Mouse (Mus musculus) embryonic facial prominence, embryonic 14.5 days (tissue): ENCODE data around the gene Foxo4. TPM values are rescaled to one million over a fixed set of nuclear protein-coding genes. Genes with fewer than 3 reads are reported as not detected.

Experiments used
- ATAC-seq: fragments of 200-750 bp; cut with Nextera tagmentation; 2 replicates; pipeline ENCODE4 v1.8.0; 2017; ENCODE audit warnings: low read depth, moderate number of reproducible peaks, moderate TSS enrichment
- DNase-seq: peaks from one replicate; pipeline ENCODE4 v3.0.0-alpha.2; 2015; ENCODE audit warnings: low spot score
- H3K27ac ChIP-seq: fragments of 300-500 bp; sonication (generic); replicated peaks from 2 replicates; pipeline ENCODE4 v1.5.1; 2014; ENCODE audit warnings: low read depth, mild to moderate bottlenecking, low read length, moderate library complexity
- H3K27me3 ChIP-seq: fragments of 300-500 bp; sonication (generic); replicated peaks from 2 replicates; pipeline ENCODE4 v1.6.1; 2014; ENCODE audit warnings: low read length; ENCODE audit not compliant: control insufficient read depth, insufficient read depth
- H3K36me3 ChIP-seq: fragments of 300-500 bp; sonication (generic); 2 replicates; pipeline ENCODE4 v1.6.1; 2014; ENCODE audit warnings: low read length, mixed read lengths; ENCODE audit not compliant: control insufficient read depth, insufficient read depth
- H3K4me1 ChIP-seq: fragments of 300-500 bp; sonication (generic); 2 replicates; pipeline ENCODE4 v1.6.1; 2014; ENCODE audit warnings: antibody characterized with exemption, low read length; ENCODE audit not compliant: control insufficient read depth, insufficient read depth
- H3K4me2 ChIP-seq: fragments of 300-500 bp; sonication (generic); 2 replicates; pipeline ENCODE4 v1.6.1; 2014; ENCODE audit warnings: low read depth, mild to moderate bottlenecking, low read length, moderate library complexity, mixed read lengths
- H3K4me3 ChIP-seq: fragments of 300-500 bp; sonication (generic); 2 replicates; pipeline ENCODE4 v1.5.1; 2014; ENCODE audit warnings: low read depth, mild to moderate bottlenecking, low read length
- H3K9ac ChIP-seq: fragments of 300-500 bp; sonication (generic); 2 replicates; pipeline ENCODE4 v1.6.1; 2014; ENCODE audit warnings: low read depth, mild to moderate bottlenecking, low read length, moderate library complexity, mixed read lengths
- H3K9me3 ChIP-seq: fragments of 300-500 bp; sonication (generic); 2 replicates; pipeline ENCODE4 v1.6.1; 2016; ENCODE audit warnings: low read length; ENCODE audit not compliant: control insufficient read depth
- WGBS: fragments of 180-500 bp; shearing (Covaris S2); extraction: QIAGEN DNeasy Blood & Tissue Kit; methylation state at CpG from one replicate; pipeline ENCODE4 v1.1.7; 2014; 5-methylcytosine and 5-hydroxymethylcytosine counted together
- polyA plus RNA-seq: library from polyadenylated mRNA; unstranded; fragments of >200 nt; fragmentation: Nextera tagmentation; extraction: Ambion mirVana; gene quantifications from 2 replicates; pipeline ENCODE4 v1.2.1, GENCODE M21; 2014

Gene Foxo4
- polyA plus RNA-seq, 1 experiment from 2014 or later = 4.6 TPM

- no peak overlapping the region for H3K4me3 ChIP-seq
These were observed 31.8 kb downstream of the Foxo4 start for GRCm38 (mm10) chrX:101285953-101286670.

GRCm38 (mm10) chrX:101287543-101287942 is 33.2 kb downstream of the Foxo4 start:
- H3K4me2 ChIP-seq = no peak overlapping the region
- H3K36me3 ChIP-seq = peaks cover 78% of the 10 kb centered on the region
- H3K27me3 ChIP-seq = peaks cover 2% of the 10 kb centered on the region
- no peak overlapping the region for H3K4me3 ChIP-seq
- no peak overlapping the region for H3K9ac ChIP-seq
- 86% methylated on average over 2 of the region's 3 CpGs for WGBS
- H3K9me3 ChIP-seq = no peaks in the 10 kb centered on the region
- ATAC-seq (no peak), DNase-seq (no peak)
- no peak overlapping the region for H3K27ac ChIP-seq
- H3K4me1 ChIP-seq = no peaks in the 10 kb centered on the region

More at GRCm38 (mm10) chrX:101285953-101286670, 31.8 kb downstream of the Foxo4 start:
- Histone ChIP-seq H3K27me3 (peaks cover 2% of the 10 kb centered on the region), H3K27ac (no peak overlapping the region), H3K9me3 (no peaks in the 10 kb centered on the region), H3K4me2 (no peak overlapping the region), H3K4me1 (no peaks in the 10 kb centered on the region), H3K9ac (no peak overlapping the region), H3K36me3 (peaks cover 68% of the 10 kb centered on the region)
- no peak for ATAC-seq
- no peak for DNase-seq
- WGBS = 86% methylated on average over 14 of the region's 14 CpGs

GRCm38 (mm10) chrX:101288432-101288831 is 34.1 kb downstream of the Foxo4 start:
- Histone ChIP-seq H3K27me3 (peaks cover 2% of the 10 kb centered on the region; the same call in 1 of the 2 replicates), H3K27ac (no peak overlapping the region), H3K4me3 (no peak overlapping the region), H3K9me3 (no peaks in the 10 kb centered on the region), H3K4me1 (no peaks in the 10 kb centered on the region), H3K36me3 (peaks cover 73% of the 10 kb centered on the region), H3K9ac (no peak overlapping the region), H3K4me2 (no peak overlapping the region)
- ATAC-seq (no peak), DNase-seq (no peak)
- 92% methylated on average over 6 of the region's 6 CpGs for WGBS

GRCm38 (mm10) chrX:101289037-101289436 is 34.7 kb downstream of the Foxo4 start:
- no peak for DNase-seq

GRCm38 (mm10) chrX:101290111-101290510 is 35.8 kb downstream of the Foxo4 start:
- Histone ChIP-seq H3K9ac (no peak overlapping the region), H3K9me3 (no peaks in the 10 kb centered on the region), H3K4me1 (no peaks in the 10 kb centered on the region), H3K27ac (no peak overlapping the region), H3K4me3 (no peak overlapping the region), H3K4me2 (no peak overlapping the region), H3K27me3 (peaks cover 2% of the 10 kb centered on the region; the same call in 1 of the 2 replicates), H3K36me3 (peaks cover 76% of the 10 kb centered on the region)
- no peak for ATAC-seq
- DNase-seq = no peak
- WGBS = 90% methylated on average over 10 of the region's 10 CpGs

More at GRCm38 (mm10) chrX:101289037-101289436, 34.7 kb downstream of the Foxo4 start:
- Histone ChIP-seq H3K9ac (no peak overlapping the region), H3K27me3 (peaks cover 2% of the 10 kb centered on the region; the same call in 1 of the 2 replicates), H3K36me3 (peaks cover 74% of the 10 kb centered on the region), H3K4me1 (no peaks in the 10 kb centered on the region), H3K27ac (no peak overlapping the region), H3K4me2 (no peak overlapping the region), H3K9me3 (no peaks in the 10 kb centered on the region), H3K4me3 (no peak overlapping the region)
- ATAC-seq = no peak
- WGBS = 89% methylated on average over 7 of the region's 7 CpGs

- 0 out of 2 replicates have a peak, but pooled peaks cover 5% of the 10 kb centered on the region for H3K4me1 ChIP-seq
- H3K36me3 ChIP-seq = peaks cover 23% of the 10 kb centered on the region; the same call in 1 of the 2 replicates
- no peaks in the 10 kb centered on the region for H3K27me3 ChIP-seq
- ATAC-seq (peak; percentile 7; the same call in 1 of the 2 replicates), DNase-seq (peak; percentile 26)
- H3K4me3 ChIP-seq = peak within 1 kb of the TSS; percentile 47
- WGBS = 34% methylated on average over 11 of the region's 24 CpGs
- peak within 1 kb of the TSS; percentile 53 for H3K9ac ChIP-seq
- H3K4me2 ChIP-seq = peak within 1 kb of the TSS; percentile 56
- H3K9me3 ChIP-seq = no peaks in the 10 kb centered on the region
- peak within 1 kb of the TSS; percentile 55; the same call in 1 of the 2 replicates for H3K27ac ChIP-seq
These were observed 44.7 kb downstream of the Foxo4 start, which contains the start of gene Nlgn3 for GRCm38 (mm10) chrX:101299055-101299454. Gene Nlgn3, plus strand, starts transcription at chrX:101299168.

GRCm38 (mm10) chrX:101299473-101300426 is 45.4 kb downstream of the Foxo4 start:
- H3K4me2 ChIP-seq = peak overlapping the region; percentile 56
- H3K4me1 ChIP-seq = 0 out of 2 replicates have a peak, but pooled peaks cover 5% of the 10 kb centered on the region
- H3K36me3 ChIP-seq = 0 out of 2 replicates have a peak, but pooled peaks cover 22% of the 10 kb centered on the region
- peak overlapping the region; percentile 47 for H3K4me3 ChIP-seq
- DNase-seq (peak; percentile 64), ATAC-seq (peak; percentile 74)
- H3K9me3 ChIP-seq = no peaks in the 10 kb centered on the region
- peak overlapping the region; percentile 61 for H3K27ac ChIP-seq
- no peaks in the 10 kb centered on the region for H3K27me3 ChIP-seq
- WGBS = 31% methylated on average over 8 of the region's 13 CpGs
- peak overlapping the region; percentile 53 for H3K9ac ChIP-seq

- no peaks in the 10 kb centered on the region for H3K9me3 ChIP-seq
- peak overlapping the region; percentile 47 for H3K4me3 ChIP-seq
- WGBS = 40% methylated on average over 13 of the region's 13 CpGs
- H3K4me1 ChIP-seq = 0 out of 2 replicates have a peak, but pooled peaks cover 5% of the 10 kb centered on the region
- H3K27ac ChIP-seq = peak overlapping the region; percentile 61
- peak overlapping the region; percentile 53 for H3K9ac ChIP-seq
- 0 out of 2 replicates have a peak, but pooled peaks cover 15% of the 10 kb centered on the region for H3K36me3 ChIP-seq
- H3K27me3 ChIP-seq = no peaks in the 10 kb centered on the region
- ATAC-seq (peak; percentile 41; the same call in 1 of the 2 replicates), DNase-seq (peak; percentile 46)
- H3K4me2 ChIP-seq = peak overlapping the region; percentile 56
These were observed 46.2 kb downstream of the Foxo4 start for GRCm38 (mm10) chrX:101300427-101301030.
